Mouse (Mus musculus) testis, adult 2 months (tissue): Measurements from ENCODE around the gene Sdc4.

Source experiments
- CTCF ChIP-seq: fragments of 200-500 bp; IDR thresholded peaks from 2 replicates; pipeline ENCODE4 v1.5.1; 2012; ENCODE audit warnings: low read depth, mild to moderate bottlenecking, inconsistent platforms, low read length, moderate library complexity; ENCODE audit not compliant: control insufficient read depth, insufficient read depth, insufficient replicate concordance
- POLR2A ChIP-seq: fragments of 200-500 bp; IDR thresholded peaks from 2 replicates; pipeline ENCODE4 v1.6.1; 2012; ENCODE audit warnings: low read depth, mild to moderate bottlenecking, inconsistent platforms, low read length, moderate library complexity; ENCODE audit not compliant: control insufficient read depth

DNA sequence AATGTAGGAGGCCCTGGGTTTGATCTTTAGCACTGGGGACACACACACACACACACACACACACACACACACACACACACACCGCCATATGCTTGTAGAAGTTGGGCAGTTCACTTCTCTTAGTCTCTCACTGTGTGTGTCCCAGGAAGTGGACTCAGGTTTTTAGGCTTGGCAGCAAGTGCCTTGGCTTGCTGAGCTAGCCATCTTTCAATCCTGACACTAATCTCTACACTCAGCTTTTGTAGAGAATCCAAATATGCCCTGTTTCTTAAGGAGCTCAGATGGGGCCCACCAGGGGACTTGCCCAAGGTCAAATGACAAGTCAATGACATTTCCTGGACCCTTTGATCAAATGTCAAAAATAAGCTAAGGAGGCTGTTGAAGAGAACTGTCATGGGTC, 12.7 kb upstream of the Sdc4 start:
- TF ChIP-seq CTCF = no peak
- TF ChIP-seq POLR2A = no peak
